Mouse (Mus musculus): ENCODE measurements around the gene Inpp5b. TPM values are rescaled to one million over a fixed set of nuclear protein-coding genes. Genes with fewer than 3 reads are reported as not detected.
A peak's percentile ranks its signal among the peaks of the same experiment; 100 is the strongest.

The Inpp5b gene
- total and polyA plus RNA-seq, 2 experiments from 2014 or later: 14.3 to 20.5 TPM

DNA sequence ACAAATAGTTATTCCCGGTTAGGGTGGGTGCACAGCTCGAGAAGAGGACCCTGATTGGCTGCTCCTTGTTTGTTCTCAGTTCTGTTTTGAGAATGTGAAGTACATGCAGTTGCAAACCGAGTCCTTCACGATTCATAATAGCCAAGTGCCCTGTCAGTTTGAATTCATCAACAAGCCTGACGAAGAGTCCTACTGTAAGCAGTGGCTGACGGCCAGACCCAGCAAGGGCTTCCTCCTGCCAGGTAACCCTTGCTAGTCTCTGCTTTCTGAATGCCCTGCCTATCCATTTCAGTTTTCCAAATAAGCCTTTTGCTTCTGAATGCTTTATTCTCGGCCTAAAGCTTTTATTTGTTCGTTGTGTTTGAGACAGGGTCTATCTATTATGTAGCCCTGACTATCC lies 50.5 kb downstream of the Inpp5b start:
- Histone ChIP-seq H3K4me2 (ENCODE audit: low read depth, low read length, poor library complexity, severe bottlenecking) (no peak overlapping the region), H3K4me1 (ENCODE audit: insufficient read depth, low read length) (no peaks in the 10 kb centered on the region), H3K9me3 (ENCODE audit: low read length) (no peaks in the 10 kb centered on the region), H3K4me3 (ENCODE audit: low read depth, low read length) (no peak overlapping the region), H3K27ac (ENCODE audit: low read depth, low read length) (no peak overlapping the region), H3K36me3 (ENCODE audit: insufficient read depth, low read length) (peaks cover 65% of the 10 kb centered on the region), H3K27me3 (ENCODE audit: insufficient read depth, low read length) (no peaks in the 10 kb centered on the region), H3K9ac (replicated peaks; ENCODE audit: low read length, poor library complexity, severe bottlenecking) (no peak overlapping the region)
- ATAC-seq (ENCODE audit: low FRiP score) (no peak), DNase-seq (ENCODE audit: low spot score) (no peak)
- TF ChIP-seq CTCF (IDR thresholded peaks at IDR 0.05): no peak
- 92% methylated on average over 8 of the region's 8 CpGs for WGBS

DNA sequence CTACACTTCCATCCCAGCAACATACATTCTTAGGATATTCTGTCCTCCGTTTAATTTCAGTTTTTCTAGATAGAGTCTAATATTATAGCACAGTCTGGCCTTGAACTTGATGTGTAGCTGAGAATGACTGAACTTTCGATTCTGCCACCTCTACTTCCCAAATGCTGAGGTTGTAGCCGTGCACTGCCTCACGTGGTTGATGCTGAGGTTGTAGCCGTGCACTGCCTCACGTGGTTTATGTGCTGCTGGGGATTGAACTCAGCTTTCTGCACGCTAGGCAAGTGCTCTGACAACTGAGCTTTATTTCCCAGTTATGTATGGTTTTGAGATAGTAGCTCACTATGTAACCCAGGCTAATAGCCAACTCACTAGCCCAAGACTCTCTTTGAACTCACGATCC lies 54.5 kb downstream of the Inpp5b start:
- Histone ChIP-seq H3K4me1 (ENCODE audit: insufficient read depth, low read length) (no peaks in the 10 kb centered on the region), H3K27me3 (ENCODE audit: insufficient read depth, low read length) (no peaks in the 10 kb centered on the region), H3K9ac (replicated peaks; ENCODE audit: low read length, poor library complexity, severe bottlenecking) (no peak overlapping the region), H3K4me3 (ENCODE audit: low read depth, low read length) (no peak overlapping the region), H3K27ac (ENCODE audit: low read depth, low read length) (no peak overlapping the region), H3K36me3 (ENCODE audit: insufficient read depth, low read length) (peaks cover 54% of the 10 kb centered on the region), H3K9me3 (ENCODE audit: low read length) (no peaks in the 10 kb centered on the region), H3K4me2 (ENCODE audit: low read depth, low read length, poor library complexity, severe bottlenecking) (no peak overlapping the region)
- no peak for TF ChIP-seq CTCF (IDR thresholded peaks at IDR 0.05)
- WGBS: 93% methylated on average over 8 of the region's 8 CpGs
- ATAC-seq (ENCODE audit: low FRiP score): no peak
- no peak for DNase-seq (ENCODE audit: low spot score)

GRCm38 (mm10) chr4:124796913-124797312 lies 55.3 kb downstream of the Inpp5b start:
- peaks cover 48% of the 10 kb centered on the region for H3K36me3 ChIP-seq (ENCODE audit: insufficient read depth, low read length)
- no peak for ATAC-seq (ENCODE audit: low FRiP score)

DNA sequence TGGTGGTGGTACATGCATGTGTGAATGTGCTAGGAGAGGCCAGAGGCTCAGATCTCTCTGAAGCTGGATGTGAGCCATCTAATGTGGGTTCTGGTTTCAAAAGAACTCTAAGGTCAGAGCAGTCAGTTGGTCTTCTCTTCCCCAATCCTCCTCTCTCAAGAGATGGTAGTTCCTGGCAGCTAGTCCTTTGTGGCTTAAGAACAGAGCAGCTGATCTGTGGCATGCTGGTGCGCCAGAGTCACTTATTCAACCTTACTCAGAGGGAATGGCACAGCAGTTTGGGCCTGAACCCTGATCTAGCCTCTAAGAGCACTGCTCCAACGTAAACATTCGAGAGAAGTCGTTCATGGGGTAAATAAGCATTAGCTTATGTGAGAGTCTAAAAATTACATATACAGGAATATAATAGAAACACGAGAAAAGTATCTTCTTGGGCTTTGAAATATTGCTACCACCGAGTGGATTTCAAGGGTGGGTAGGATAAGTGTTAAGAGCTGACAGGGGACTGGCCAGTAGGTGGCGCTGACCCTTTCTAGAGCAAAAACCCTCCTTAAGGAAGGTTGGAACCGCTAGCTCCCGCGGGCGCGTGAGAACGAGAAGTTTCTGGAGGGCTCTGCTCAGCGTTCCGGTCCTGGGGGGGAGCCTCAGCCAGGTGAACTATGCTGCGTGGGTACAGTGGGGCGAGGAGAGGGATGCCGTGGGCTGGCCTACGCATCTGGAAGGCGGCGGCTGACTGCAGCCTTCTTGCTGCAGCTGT lies 60.1 kb downstream of the Inpp5b start, which contains the start of gene Mtf1:
TSS of gene Mtf1 (plus strand) at position 553 of the 757 bp plus-strand sequence.
- WGBS: 2% methylated on average over 21 of the region's 21 CpGs
- peak within 1 kb of the TSS; percentile 76 for H3K27ac ChIP-seq (ENCODE audit: low read depth, low read length)
- H3K36me3 ChIP-seq (ENCODE audit: insufficient read depth, low read length): peaks cover 29% of the 10 kb centered on the region

More at GRCm38 (mm10) chr4:124796913-124797312, 55.3 kb downstream of the Inpp5b start:
- 88% methylated on average over 2 of the region's 2 CpGs for WGBS
- Histone ChIP-seq H3K27ac (ENCODE audit: low read depth, low read length) (no peak overlapping the region), H3K9me3 (ENCODE audit: low read length) (no peaks in the 10 kb centered on the region), H3K4me3 (ENCODE audit: low read depth, low read length) (no peak overlapping the region), H3K27me3 (ENCODE audit: insufficient read depth, low read length) (no peaks in the 10 kb centered on the region), H3K4me1 (ENCODE audit: insufficient read depth, low read length) (no peaks in the 10 kb centered on the region), H3K4me2 (ENCODE audit: low read depth, low read length, poor library complexity, severe bottlenecking) (no peak overlapping the region), H3K9ac (replicated peaks; ENCODE audit: low read length, poor library complexity, severe bottlenecking) (no peak overlapping the region)
- peak; percentile 21; the same call in 1 of the 2 replicates for TF ChIP-seq CTCF (IDR thresholded peaks at IDR 0.05)
- no peak for DNase-seq (ENCODE audit: low spot score)

GRCm38 (mm10) chr4:124802309-124803260 lies 60.9 kb downstream of the Inpp5b start:
- Histone ChIP-seq H3K36me3 (ENCODE audit: insufficient read depth, low read length) (peaks cover 34% of the 10 kb centered on the region), H3K9me3 (ENCODE audit: low read length) (no peaks in the 10 kb centered on the region), H3K9ac (replicated peaks; ENCODE audit: low read length, poor library complexity, severe bottlenecking) (peak overlapping the region; percentile 73), H3K27me3 (ENCODE audit: insufficient read depth, low read length) (no peaks in the 10 kb centered on the region), H3K27ac (ENCODE audit: low read depth, low read length) (peak overlapping the region; percentile 76), H3K4me1 (ENCODE audit: insufficient read depth, low read length) (no peaks in the 10 kb centered on the region; the same call in 1 of the 2 replicates), H3K4me2 (ENCODE audit: low read depth, low read length, poor library complexity, severe bottlenecking) (peak overlapping the region; percentile 89), H3K4me3 (ENCODE audit: low read depth, low read length) (peak overlapping the region; percentile 81)
- ATAC-seq (ENCODE audit: low FRiP score) (peak; percentile 98), DNase-seq (ENCODE audit: low spot score) (peak; percentile 97)
- no peak for TF ChIP-seq CTCF (IDR thresholded peaks at IDR 0.05)
- 2% methylated on average over 52 of the region's 53 CpGs for WGBS

More for the DNA sequence above, 60.1 kb downstream of the Inpp5b start, which contains the start of gene Mtf1:
- DNase-seq (ENCODE audit: low spot score): peak; percentile 96
- H3K27me3 ChIP-seq (ENCODE audit: insufficient read depth, low read length): no peaks in the 10 kb centered on the region
- peak; percentile 90 for TF ChIP-seq CTCF (IDR thresholded peaks at IDR 0.05)
- peak within 1 kb of the TSS; percentile 73 for H3K9ac ChIP-seq (replicated peaks; ENCODE audit: low read length, poor library complexity, severe bottlenecking)
- H3K9me3 ChIP-seq (ENCODE audit: low read length): no peaks in the 10 kb centered on the region
- H3K4me2 ChIP-seq (ENCODE audit: low read depth, low read length, poor library complexity, severe bottlenecking): peak within 1 kb of the TSS; percentile 89
- peak; percentile 84 for ATAC-seq (ENCODE audit: low FRiP score)
- H3K4me3 ChIP-seq (ENCODE audit: low read depth, low read length): peak within 1 kb of the TSS; percentile 81
- no peaks in the 10 kb centered on the region; the same call in 1 of the 2 replicates for H3K4me1 ChIP-seq (ENCODE audit: insufficient read depth, low read length)

Measured in midbrain, postnatal 0 days (tissue).